Mouse (Mus musculus): ENCODE measurements around the gene Rsad2. TPM values are rescaled to one million over a fixed set of nuclear protein-coding genes. Genes with fewer than 3 reads are reported as not detected.

Gene Rsad2
- polyA plus RNA-seq, 1 experiment: not detected

DNA sequence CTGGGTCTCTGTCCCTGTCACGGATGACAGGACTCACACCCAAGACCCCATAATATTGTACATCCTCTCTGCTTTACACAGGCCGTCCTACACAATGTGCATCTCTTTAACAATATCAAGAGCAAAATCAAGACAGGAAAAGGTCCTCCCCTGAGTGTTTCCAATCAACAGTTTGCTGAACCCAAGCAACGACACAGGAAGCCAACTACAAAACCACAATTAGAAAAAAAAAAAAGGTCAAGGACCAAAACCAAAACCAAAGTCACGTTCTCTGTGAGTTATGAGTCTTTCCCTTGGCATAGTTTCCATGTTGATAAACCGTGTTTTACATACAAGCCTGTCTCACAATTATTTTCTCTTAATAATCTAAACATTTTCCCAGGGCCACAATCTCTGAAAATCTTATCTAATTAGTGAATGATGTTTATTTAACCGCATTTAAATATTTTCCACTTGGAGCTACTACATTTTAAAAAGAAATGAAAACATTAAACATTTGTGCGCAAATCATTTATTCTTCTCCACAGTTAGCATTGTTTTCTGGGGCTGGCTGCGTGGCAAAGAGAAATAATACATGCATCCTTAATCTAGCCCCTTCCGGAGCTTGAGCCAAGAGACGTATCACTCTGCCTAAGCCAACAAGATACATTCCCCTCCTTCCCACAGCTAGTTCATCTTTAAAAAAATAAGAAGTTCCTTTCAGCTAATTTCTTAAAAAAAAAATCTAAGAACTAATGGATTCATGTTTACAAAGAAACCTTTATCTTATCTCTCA lies 54.4 kb downstream of the Rsad2 start:
- TF ChIP-seq MAX (IDR thresholded peaks at IDR 0.05) (no peak), FOSL1 (IDR thresholded peaks at IDR 0.05; ENCODE audit: insufficient read depth, low read length, poor library complexity, severe bottlenecking) (no peak)
- H3K79me2 ChIP-seq (ENCODE audit: control insufficient read depth, insufficient read depth): no peaks in the 10 kb centered on the region
- no peaks in the 10 kb centered on the region for H3K79me3 ChIP-seq (ENCODE audit: low read depth)

GRCm38 (mm10) chr12:26401254-26401653 lies 55.0 kb downstream of the Rsad2 start:
- no peaks in the 10 kb centered on the region for H3K36me3 ChIP-seq (ENCODE audit: control insufficient read depth, insufficient read depth)
- H3ac ChIP-seq (ENCODE audit: control insufficient read depth, insufficient read length, low read depth): no peak overlapping the region
- TF ChIP-seq CTCF (IDR thresholded peaks at IDR 0.05; ENCODE audit: control insufficient read depth, insufficient read depth, insufficient read length) (no peak), MYOG (IDR thresholded peaks at IDR 0.05; ENCODE audit: control insufficient read depth, extremely low read depth, insufficient read length) (no peak), FOSL1 (IDR thresholded peaks at IDR 0.05; ENCODE audit: insufficient read depth, low read length, poor library complexity, severe bottlenecking) (no peak), MAX (IDR thresholded peaks at IDR 0.05) (no peak), CEBPB (IDR thresholded peaks at IDR 0.05; ENCODE audit: low read depth) (no peak), USF1 (IDR thresholded peaks at IDR 0.05; ENCODE audit: low read depth) (no peak), MYOD1 (IDR thresholded peaks at IDR 0.05; ENCODE audit: control insufficient read depth, insufficient read length, low read depth) (no peak)
- H3K79me3 ChIP-seq (ENCODE audit: low read depth): no peaks in the 10 kb centered on the region
- H3K27me3 ChIP-seq (ENCODE audit: control insufficient read depth, insufficient read depth, insufficient read length): no peaks in the 10 kb centered on the region
- no peak overlapping the region for H3K4me3 ChIP-seq (ENCODE audit: insufficient read depth, poor library complexity, severe bottlenecking)
- no peaks in the 10 kb centered on the region for H3K79me2 ChIP-seq (ENCODE audit: control insufficient read depth, insufficient read depth)

More for the DNA sequence above, 54.4 kb downstream of the Rsad2 start:
- Histone ChIP-seq H3K36me3 (ENCODE audit: control insufficient read depth, insufficient read depth) (no peaks in the 10 kb centered on the region), H3K4me3 (ENCODE audit: insufficient read depth, poor library complexity, severe bottlenecking) (no peak overlapping the region), H3K27me3 (ENCODE audit: control insufficient read depth, insufficient read depth, insufficient read length) (no peaks in the 10 kb centered on the region), H3ac (ENCODE audit: control insufficient read depth, insufficient read length, low read depth) (no peak overlapping the region)

GRCm38 (mm10) chr12:26400762-26401161 lies 55.5 kb downstream of the Rsad2 start:
- H3ac ChIP-seq (ENCODE audit: control insufficient read depth, insufficient read length, low read depth): no peak overlapping the region
- H3K79me2 ChIP-seq (ENCODE audit: control insufficient read depth, insufficient read depth): no peaks in the 10 kb centered on the region
- no peaks in the 10 kb centered on the region for H3K27me3 ChIP-seq (ENCODE audit: control insufficient read depth, insufficient read depth, insufficient read length)
- no peaks in the 10 kb centered on the region for H3K36me3 ChIP-seq (ENCODE audit: control insufficient read depth, insufficient read depth)
- no peak overlapping the region for H3K4me3 ChIP-seq (ENCODE audit: insufficient read depth, poor library complexity, severe bottlenecking)
- TF ChIP-seq MYOD1 (IDR thresholded peaks at IDR 0.05; ENCODE audit: control insufficient read depth, insufficient read length, low read depth) (no peak), USF1 (IDR thresholded peaks at IDR 0.05; ENCODE audit: low read depth) (no peak), CTCF (IDR thresholded peaks at IDR 0.05; ENCODE audit: control insufficient read depth, insufficient read depth, insufficient read length) (no peak), CEBPB (IDR thresholded peaks at IDR 0.05; ENCODE audit: low read depth) (no peak), MYOG (IDR thresholded peaks at IDR 0.05; ENCODE audit: control insufficient read depth, extremely low read depth, insufficient read length) (no peak), FOSL1 (IDR thresholded peaks at IDR 0.05; ENCODE audit: insufficient read depth, low read length, poor library complexity, severe bottlenecking) (no peak)
- H3K79me3 ChIP-seq (ENCODE audit: low read depth): no peaks in the 10 kb centered on the region

- Histone ChIP-seq H3K79me2 (ENCODE audit: control insufficient read depth, insufficient read depth) (no peaks in the 10 kb centered on the region), H3K4me3 (ENCODE audit: insufficient read depth, poor library complexity, severe bottlenecking) (no peak overlapping the region), H3K27me3 (ENCODE audit: control insufficient read depth, insufficient read depth, insufficient read length) (no peaks in the 10 kb centered on the region), H3K79me3 (ENCODE audit: low read depth) (no peaks in the 10 kb centered on the region), H3ac (ENCODE audit: control insufficient read depth, insufficient read length, low read depth) (no peak overlapping the region), H3K36me3 (ENCODE audit: control insufficient read depth, insufficient read depth) (no peaks in the 10 kb centered on the region)
- no peak for TF ChIP-seq MYOG (IDR thresholded peaks at IDR 0.05; ENCODE audit: control insufficient read depth, extremely low read depth, insufficient read length)
- no peak for TF ChIP-seq MYOD1 (IDR thresholded peaks at IDR 0.05; ENCODE audit: control insufficient read depth, insufficient read length, low read depth)
- TF ChIP-seq USF1 (IDR thresholded peaks at IDR 0.05; ENCODE audit: low read depth): no peak
- TF ChIP-seq FOSL1 (IDR thresholded peaks at IDR 0.05; ENCODE audit: insufficient read depth, low read length, poor library complexity, severe bottlenecking): no peak
Observed at GRCm38 (mm10) chr12:26399391-26399790, 56.9 kb downstream of the Rsad2 start.

DNA sequence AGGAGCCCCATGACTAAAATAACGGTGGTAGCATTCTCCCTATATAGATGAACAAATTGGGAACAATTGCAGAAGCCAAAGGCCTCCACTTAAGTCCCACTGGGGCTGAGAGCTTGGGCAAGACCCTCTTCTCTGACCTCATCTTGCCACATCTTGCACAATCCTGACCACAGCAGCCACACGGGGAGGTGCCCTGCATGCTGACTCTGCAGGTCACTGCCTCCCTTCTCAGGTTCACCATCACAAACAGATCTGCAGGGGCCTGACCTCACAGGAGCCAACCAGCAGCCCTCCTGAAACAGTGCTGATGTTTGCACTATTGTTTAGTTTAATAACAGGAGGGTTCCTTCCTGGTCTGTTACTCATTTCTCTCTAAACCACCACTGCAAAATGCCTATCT lies 57.7 kb downstream of the Rsad2 start:
- Histone ChIP-seq H3K4me3 (ENCODE audit: insufficient read depth, poor library complexity, severe bottlenecking) (no peak overlapping the region), H3K79me2 (ENCODE audit: control insufficient read depth, insufficient read depth) (no peaks in the 10 kb centered on the region), H3ac (ENCODE audit: control insufficient read depth, insufficient read length, low read depth) (no peak overlapping the region), H3K79me3 (ENCODE audit: low read depth) (no peaks in the 10 kb centered on the region), H3K27me3 (ENCODE audit: control insufficient read depth, insufficient read depth, insufficient read length) (no peaks in the 10 kb centered on the region), H3K36me3 (ENCODE audit: control insufficient read depth, insufficient read depth) (no peaks in the 10 kb centered on the region)
- TF ChIP-seq FOSL1 (IDR thresholded peaks at IDR 0.05; ENCODE audit: insufficient read depth, low read length, poor library complexity, severe bottlenecking) (no peak), MYOD1 (IDR thresholded peaks at IDR 0.05; ENCODE audit: control insufficient read depth, insufficient read length, low read depth) (no peak), CEBPB (IDR thresholded peaks at IDR 0.05; ENCODE audit: low read depth) (peak; percentile 52)

Data from C2C12 (cell line).